Mouse (Mus musculus): ENCODE measurements at regions not wholly inside any gene's neighbourhood (a gene's known extent, or its start where the extent isn't known, plus 50 kb on each side); places are given as distances from the start of the nearest gene placed in this dataset.
A peak's percentile ranks its signal among the peaks of the same experiment; 100 is the strongest.

- no peak for DNase-seq (ENCODE audit: low spot score in 2 of 2)
Measured at GRCm38 (mm10) chr8:79515282-79515783, 116.0 kb upstream of the Smad1 start.

GRCm38 (mm10) chr8:79514655-79515278 lies 115.4 kb upstream of the Smad1 start:
- no peak for DNase-seq (ENCODE audit: low spot score in 2 of 2)

- no peak for DNase-seq (ENCODE audit: low spot score in 2 of 2)
Measured at GRCm38 (mm10) chr8:79508597-79508996, 109.3 kb upstream of the Smad1 start.

- DNase-seq (ENCODE audit: low spot score in 2 of 2), result no peak
Measured at GRCm38 (mm10) chr8:79505381-79505780, 106.1 kb upstream of the Smad1 start.

- no peak for DNase-seq (ENCODE audit: low spot score in 2 of 2)
Measured at GRCm38 (mm10) chr8:79503906-79504305, 104.6 kb upstream of the Smad1 start.

GRCm38 (mm10) chr8:79502062-79502461 lies 102.7 kb upstream of the Smad1 start:
- DNase-seq (ENCODE audit: low spot score in 2 of 2), result no peak

- peak in 1 of 2 experiments; percentile 31 for DNase-seq (ENCODE audit: low spot score in 2 of 2)
Measured at GRCm38 (mm10) chr8:79501238-79501637, 101.9 kb upstream of the Smad1 start.

GRCm38 (mm10) chr8:79499258-79499657 lies 99.9 kb upstream of the Smad1 start:
- DNase-seq (ENCODE audit: low spot score in 2 of 2), result no peak

- DNase-seq (ENCODE audit: low spot score in 2 of 2), result peak in 1 of 2 experiments; percentile 24
Measured at GRCm38 (mm10) chr8:79498611-79499010, 99.3 kb upstream of the Smad1 start.

GRCm38 (mm10) chr8:79491156-79491698 lies 91.9 kb upstream of the Smad1 start:
- DNase-seq (ENCODE audit: low spot score in 2 of 2), result no peak

- DNase-seq (ENCODE audit: low spot score in 2 of 2), result no peak
Measured at GRCm38 (mm10) chr8:79490739-79491138, 91.4 kb upstream of the Smad1 start.

GRCm38 (mm10) chr8:79488861-79489260 lies 89.5 kb upstream of the Smad1 start:
- DNase-seq (ENCODE audit: low spot score in 2 of 2), result no peak

- DNase-seq (ENCODE audit: low spot score in 2 of 2), result no peak
Measured at GRCm38 (mm10) chr8:79487597-79487996, 88.3 kb upstream of the Smad1 start.

GRCm38 (mm10) chr8:79479326-79479725 lies 80.0 kb upstream of the Smad1 start:
- DNase-seq (ENCODE audit: low spot score in 2 of 2), result no peak

GRCm38 (mm10) chr8:79476012-79476411 lies 76.7 kb upstream of the Smad1 start:
- no peak for DNase-seq (ENCODE audit: low spot score in 2 of 2)

GRCm38 (mm10) chr8:79474679-79475078 lies 75.4 kb upstream of the Smad1 start:
- no peak for DNase-seq (ENCODE audit: low spot score in 2 of 2)

- DNase-seq (ENCODE audit: low spot score in 2 of 2), result no peak
Measured at GRCm38 (mm10) chr8:79452101-79452500, 52.8 kb upstream of the Smad1 start.

GRCm38 (mm10) chr8:79449453-79449852 lies 50.1 kb upstream of the Smad1 start:
- DNase-seq (ENCODE audit: low spot score in 2 of 2), result no peak
